Mouse (Mus musculus): ENCODE measurements around the gene F2rl2.

The F2rl2 gene

DNA sequence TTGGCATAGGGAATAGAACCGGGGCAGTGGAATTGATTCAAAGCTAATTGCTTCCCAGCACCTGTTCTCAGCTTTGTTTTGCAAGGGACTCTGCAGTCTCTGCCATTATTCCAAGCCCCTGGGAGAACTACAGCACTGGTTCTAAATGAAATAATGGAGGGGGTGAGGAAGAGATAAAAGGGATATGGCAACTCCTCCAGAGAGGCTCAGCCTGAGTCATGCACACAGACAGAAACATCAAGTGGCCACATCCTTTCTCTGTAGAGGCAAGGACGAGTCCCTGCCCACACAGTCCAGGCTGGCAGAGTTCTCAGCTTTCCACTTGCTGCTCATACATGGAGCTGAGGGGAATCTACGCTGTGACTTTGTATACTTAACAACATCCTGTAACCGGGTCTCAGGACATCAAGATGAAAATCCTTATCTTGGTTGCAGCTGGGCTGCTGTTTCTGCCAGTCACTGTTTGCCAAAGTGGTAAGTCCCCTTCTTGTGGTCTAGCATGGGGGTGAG, at the start of gene F2rl2:
TSS of gene F2rl2 (plus strand) at position 200 of the 510 bp plus-strand sequence.
- DNase-seq: no peak

DNA sequence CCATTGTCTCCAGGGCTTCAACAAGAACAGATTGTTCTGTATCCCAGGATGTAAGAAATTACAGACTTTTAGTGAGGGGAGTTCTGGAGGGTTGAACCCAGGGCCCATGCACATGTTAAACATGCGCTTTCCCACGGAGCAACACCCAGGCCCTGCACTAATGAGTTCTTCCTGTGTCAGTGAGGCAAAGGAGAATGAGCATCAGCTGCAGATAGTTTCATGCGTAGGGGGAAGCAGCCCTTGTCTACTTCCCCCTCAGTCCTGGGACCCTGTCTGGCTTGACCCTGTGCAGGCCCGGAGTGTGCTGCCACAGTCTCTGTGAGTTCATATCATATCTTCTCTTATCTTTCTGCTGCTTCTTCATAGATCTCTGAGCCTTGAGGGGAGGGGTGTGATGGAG, 49.4 kb upstream of the F2rl2 start:
- DNase-seq: no peak

DNA sequence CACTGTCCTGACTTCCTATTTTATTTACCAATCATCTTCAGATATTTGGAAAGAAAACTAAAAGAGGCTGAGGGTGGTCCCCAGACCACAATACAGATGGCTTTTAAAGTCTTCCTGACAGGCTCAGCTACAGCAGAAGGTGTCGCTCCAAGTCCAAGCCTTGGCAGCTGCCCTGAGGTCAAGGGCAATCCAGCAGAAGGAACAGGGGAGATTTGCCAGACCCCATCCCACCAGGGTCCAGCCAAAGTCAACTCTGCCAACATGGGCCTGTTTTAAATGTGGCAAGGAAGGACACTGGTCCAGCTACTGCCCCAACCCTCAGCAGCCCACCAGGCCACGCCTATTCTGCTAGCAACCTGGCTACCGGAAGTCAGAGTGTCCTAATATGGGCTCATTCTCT, 46.7 kb upstream of the F2rl2 start:
- no peak for DNase-seq

DNA sequence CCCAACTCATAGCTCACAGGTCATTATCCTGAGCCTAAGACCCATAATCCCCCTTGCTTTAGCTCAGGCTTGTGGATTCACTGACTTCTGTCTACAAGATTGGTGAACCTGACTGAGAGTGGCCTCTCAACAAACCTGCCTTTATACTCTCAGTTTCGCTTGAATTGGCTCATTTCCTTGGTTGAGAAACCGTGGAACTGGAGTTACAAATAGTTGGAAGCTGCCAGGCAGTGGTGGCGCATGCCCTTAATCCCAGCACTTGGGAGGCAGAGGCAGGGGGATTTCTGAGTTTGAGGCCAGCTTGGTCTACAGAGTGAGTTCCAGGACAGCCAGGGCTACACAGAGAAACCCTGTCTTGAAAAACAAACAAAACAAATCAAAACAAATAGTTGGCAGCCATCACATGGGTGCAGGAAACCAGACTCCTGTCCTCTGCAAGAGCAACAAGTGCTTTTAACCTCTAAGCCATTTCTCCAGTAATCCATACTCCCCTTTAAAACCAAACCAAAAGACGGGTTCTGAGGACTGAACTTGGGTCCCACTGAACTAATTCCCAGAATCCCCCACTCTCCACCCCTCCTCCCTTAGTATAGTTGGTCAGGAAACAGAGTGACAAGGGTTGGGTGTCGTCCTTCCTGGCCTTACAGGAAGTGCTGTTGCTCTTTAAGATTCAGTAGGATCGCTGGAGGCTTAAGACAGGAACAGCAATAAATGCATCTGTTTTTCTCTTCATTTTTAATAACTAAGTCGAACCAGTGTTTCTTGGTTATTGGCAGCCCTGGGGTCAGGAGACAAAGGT, 44.6 kb upstream of the F2rl2 start:
- DNase-seq: no peak

DNA sequence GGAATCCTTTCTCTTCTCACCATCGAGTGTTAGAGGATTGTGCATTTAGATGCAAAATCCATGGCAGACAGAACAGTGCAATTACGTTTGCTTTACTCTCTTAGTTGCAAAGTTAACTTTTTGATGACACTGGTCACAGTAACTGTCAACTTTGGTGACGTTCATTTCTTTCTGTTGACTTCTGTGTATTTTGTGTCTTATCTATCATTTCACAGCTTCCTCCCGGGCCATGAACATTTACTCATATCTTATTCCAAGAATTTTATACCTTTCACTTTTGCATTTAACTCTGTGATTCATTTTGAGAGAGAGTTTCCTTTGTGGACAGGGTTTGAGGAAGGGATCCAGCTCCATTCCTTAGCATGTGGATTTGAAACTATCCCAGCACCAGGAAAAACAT, 43.0 kb upstream of the F2rl2 start:
- no peak for DNase-seq

DNA sequence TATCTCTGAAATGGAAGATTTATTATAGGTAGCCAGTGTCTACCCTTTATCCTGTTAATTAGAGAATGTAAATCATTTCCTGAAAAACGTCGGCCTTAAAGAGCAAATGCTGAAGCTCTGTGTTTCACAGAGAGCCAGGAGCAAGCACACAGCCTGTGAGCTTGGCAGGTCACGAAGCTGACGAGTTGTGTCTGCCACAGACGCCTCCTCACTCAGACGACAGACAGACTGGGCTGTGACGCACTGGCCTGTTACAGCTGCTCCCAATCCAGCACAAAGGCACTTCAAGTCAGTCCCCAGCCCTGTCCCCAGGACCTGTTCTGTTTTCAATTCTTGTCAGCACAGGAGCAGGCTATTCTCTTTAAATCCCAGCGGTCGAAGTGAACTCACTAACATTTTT, 41.4 kb upstream of the F2rl2 start:
- peak; percentile 34 for DNase-seq

DNA sequence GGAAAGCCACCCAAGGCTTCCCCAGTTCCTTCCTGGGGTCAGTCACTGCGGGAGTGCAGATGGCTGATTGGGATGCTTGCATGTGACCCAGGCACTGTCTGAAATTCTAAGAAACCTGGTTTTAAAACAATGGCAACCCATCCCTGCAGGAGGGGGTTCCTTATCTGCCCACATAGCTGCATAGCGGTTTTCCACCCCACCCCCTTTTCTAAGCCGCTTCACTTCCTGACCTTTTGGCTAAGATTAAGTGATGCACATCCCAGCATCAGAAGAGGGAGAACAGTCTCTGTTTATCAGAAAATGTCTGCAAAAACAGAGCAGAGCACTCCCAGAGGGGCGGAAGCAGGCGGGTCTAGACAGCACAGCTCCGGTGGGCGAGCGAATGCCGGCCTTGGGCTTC, 39.5 kb upstream of the F2rl2 start:
- no peak for DNase-seq

DNA sequence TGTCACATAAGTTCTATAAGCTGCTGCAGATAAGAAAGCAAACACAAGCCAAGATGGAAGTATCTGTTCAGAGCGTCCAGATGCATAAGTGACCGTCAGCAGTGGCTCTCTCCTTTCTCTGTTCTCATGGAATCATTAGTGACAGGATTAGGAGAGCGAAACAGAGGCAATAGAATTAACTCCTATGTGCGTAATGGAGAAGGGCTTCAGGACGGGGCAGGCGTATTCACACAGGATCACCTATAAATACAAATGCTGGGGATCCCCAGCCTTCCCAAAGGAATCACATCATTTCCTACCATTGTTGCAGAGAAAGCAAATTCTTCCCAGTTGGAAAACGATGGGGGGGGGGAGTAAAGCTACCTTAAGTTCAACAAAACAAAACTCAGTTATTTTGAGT, 37.2 kb upstream of the F2rl2 start:
- no peak for DNase-seq

DNA sequence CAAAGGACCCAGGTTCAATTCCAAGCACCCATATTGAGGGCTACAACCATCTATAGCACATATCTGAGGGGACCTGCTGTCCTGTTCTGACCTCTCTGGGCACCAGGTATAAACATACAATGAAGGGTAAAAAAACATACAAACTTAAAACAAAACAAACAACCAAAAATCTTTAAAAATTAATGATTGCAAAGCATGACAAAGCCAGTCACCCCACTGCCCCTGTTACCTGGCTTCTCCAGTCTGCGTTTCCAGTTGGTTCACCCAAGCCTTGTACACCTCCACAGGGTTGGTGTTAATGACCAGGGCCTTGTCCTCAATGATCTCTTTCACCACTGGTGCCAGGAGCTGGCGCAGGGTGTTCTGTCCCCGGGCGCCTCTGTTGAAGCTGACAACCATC, 32.8 kb upstream of the F2rl2 start:
- no peak for DNase-seq

DNA sequence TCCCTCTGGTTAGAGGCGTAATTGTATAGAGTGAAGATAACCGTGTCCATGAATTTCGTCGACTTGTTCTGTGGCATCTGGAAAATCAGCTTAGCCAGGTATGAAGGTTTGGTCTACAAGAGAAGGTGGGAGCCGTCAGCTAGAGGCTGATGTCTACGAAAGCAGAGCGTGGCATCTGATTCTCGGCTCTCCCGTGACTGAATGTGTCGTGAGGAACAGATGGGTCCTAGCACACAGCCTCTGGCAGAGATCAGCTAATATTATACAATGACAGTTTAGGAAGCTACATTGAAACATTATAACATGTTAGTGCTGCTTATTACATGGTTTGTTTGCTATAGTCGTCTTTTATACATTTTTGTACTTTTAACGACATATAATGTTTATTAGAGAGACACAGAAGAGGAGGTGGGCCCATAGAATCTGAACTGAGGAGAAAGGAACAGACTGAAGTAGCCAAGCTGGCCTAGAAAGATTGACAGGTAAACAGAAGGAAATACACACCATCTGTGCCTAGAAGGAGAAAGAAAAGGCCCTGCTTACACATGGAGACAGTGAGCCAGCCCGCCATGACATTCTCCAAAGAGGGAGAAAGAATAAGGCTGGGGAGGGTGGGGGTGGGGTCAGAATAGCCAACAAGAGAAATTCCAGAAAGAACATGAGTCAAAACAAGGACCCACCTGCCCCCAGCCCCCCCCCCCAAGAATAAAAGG, 30.9 kb upstream of the F2rl2 start:
- no peak for DNase-seq

DNA sequence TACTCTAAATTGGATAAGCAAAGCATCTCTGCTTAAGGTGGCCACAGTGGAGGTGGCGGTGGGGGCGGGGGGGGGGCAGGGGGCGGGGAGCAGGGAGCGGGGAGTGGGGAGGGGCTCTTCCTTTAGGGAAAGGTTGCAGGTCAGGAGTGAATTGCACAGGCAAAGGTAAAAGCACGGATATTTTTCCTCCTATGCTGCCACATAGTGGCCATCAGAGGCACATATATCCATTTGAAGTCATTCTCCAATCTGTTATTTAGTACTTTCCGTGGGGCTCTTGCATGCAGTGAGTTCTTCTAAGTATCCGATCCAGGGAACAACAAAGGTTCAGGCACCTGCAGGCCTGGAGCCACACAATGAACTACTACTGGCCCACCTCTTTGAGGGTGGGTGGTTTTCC, 29.4 kb upstream of the F2rl2 start:
- no peak for DNase-seq

DNA sequence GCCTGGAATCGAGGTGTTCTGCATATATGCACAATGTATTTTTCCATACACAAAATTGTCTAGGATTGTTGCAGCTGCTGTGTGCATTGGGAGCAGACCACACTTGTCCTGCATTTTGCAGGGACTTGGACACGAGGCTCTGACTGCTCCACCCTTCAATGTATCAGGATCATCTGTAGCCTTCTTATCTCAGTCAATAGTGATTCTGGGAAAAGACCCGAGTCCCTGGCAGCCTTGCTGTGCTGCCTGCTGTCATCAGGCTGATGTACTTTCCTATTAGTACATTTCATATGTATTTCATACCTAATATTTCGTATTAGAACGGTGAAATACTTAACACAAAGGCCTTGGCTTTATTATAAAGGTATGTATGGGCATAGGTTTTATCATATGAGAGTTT, 26.1 kb upstream of the F2rl2 start:
- no peak for DNase-seq

DNA sequence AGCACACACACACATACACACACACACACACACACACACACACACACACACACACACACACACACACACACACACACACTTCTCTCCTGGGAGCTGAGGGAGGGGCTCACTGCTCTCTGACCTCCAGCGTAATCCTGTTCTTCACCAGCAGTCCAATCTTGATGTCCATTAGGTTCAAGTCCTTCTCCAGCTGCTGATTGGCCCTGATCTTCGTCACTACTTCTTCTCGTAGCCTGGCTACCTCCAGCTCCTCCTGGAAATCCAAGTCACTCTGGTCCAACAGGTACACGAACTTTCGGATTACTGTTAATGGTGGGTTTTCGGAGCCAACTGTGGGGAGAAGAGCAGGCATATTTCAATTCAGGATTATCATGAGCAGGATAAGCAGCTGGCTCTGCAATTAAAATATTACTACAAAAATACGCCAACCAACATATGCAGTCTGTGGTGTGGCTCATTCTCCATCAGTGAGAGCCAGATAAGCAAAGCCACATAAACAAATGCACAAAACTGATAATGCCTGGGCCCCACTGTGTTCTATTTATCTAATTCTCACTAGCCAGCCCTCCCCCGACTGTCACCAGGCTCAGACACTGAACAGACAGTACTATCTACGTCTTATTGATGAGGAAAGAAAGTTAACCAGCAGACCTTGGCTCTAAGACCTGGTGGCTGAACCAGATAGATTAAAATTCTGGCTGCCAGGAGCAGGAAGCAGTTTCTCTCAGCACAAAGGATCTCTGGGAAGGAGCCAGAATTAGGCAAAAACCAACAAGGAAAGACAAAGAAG, 25.4 kb upstream of the F2rl2 start:
- no peak for DNase-seq

DNA sequence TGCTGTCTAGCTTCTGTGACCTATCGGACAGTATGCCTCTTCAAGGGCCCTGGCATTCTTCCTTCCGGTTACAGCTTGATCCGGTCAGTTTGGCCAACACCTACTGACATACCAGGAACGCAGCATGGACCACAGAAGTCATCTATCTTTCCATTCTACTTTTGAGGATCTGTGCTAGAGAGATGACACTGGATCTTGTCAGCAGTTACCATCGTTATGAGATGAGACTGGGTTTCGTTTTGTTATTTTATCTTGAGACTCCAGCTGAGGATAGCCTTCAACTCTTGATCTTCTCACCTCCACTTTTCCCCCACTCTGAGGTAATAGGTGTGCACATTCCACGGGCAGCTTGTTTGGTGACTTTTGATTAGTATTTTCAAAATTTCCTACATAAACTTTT, 24.3 kb upstream of the F2rl2 start:
- DNase-seq: no peak

DNA sequence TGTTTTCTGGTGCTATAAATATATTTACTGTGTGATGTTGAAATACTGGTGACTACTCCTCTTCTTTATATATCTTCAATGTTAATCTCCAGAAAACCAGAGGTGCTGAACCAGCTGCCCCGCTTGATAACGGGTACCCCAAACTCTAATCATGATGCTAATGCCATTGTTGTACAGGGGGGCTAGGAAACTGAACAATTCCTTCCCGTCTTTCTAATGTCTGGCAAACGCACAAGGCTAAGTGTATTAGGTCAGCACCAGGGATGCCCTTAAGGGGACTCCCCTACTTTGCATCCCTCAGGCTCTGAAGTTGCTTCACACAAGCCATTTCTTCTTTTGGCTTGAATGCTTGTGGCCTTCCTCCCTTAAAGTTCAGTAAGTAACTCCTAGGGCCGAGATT, 17.6 kb upstream of the F2rl2 start:
- DNase-seq: no peak

DNA sequence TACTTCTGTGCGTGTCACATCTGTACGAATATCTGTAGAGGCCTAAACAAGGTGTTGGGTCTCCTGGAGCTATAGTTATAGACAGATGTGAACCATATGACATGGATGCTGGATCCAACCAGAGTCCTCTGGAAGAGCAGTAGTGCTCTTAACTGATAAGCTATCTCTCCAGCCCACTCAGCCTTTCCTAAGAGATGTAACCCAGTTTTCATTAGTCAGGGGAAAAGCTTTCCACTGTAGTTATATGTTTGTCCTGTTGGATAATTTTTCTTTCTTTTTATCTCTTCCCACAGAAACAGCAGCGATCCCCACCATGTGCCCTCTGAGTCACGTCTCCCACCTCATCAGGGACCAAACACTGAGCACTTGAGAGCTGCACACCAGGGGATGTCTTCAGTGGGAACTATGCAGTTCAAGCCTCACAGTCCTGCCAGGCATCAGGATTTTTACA, 17.1 kb upstream of the F2rl2 start:
- DNase-seq: no peak

DNA sequence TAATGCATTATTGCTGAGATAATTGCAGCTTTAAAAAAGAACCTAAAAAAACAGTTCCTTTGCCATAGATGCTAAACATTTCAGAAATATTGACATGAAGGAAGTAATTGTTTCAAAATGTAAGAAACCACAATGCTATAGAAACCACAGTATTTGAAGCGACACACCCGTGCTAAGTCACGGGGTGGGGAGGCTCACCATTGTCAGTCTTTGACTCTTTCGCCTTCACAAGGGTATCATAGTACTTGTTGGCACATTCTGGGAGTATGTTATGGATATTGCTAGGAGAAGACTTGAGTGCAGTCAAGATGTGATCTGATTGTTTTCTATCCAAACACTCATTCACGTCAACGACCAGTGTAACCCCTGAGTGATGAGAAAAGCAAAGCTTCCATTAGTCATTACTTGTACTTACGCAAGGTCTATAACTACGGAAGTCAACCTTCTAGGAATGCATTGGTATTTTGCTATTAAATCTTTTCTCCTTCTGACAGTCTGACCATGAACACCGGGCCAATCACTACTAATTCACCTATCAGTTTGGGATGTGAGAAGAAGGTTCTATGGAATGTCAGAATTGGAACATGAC, 11.9 kb upstream of the F2rl2 start:
- no peak for DNase-seq

DNA sequence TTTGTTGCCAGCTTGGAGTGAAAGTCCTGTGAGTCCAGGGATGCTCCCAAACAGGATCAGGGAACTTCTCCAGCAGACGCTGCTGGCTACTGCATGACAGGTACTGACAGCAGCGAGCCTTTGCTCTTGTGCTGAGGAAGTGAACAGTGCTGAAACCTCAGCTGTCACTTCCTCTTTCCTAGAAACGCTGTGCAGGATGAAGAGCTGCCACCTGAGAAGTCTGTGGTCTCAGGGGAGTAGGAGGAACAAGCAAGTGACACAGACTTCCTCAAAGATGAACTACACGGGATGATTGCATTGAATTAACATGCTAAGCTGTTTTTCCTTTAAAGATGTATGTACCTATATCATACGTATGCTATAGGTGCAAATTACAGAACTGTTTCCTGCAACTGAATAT, 10.9 kb upstream of the F2rl2 start:
- no peak for DNase-seq

DNA sequence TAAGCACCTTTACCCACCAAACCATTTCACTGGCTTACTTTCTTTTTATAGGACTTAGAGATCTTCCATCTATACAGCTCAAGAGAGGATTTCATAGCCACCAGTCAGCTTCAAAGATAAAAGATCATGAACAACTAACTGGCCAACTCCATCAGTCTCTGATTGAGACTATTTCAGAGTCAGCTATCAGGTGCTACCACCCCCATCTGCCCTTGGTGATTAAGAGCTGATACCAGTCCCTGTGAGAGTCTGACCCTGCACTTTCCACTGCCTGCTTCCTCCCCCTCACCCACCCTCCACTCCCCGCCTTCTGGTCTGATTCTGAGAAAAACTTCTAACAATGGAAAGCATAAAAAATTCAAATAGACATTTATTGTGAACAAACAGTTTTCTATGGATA, 8.1 kb upstream of the F2rl2 start:
- DNase-seq: no peak

DNA sequence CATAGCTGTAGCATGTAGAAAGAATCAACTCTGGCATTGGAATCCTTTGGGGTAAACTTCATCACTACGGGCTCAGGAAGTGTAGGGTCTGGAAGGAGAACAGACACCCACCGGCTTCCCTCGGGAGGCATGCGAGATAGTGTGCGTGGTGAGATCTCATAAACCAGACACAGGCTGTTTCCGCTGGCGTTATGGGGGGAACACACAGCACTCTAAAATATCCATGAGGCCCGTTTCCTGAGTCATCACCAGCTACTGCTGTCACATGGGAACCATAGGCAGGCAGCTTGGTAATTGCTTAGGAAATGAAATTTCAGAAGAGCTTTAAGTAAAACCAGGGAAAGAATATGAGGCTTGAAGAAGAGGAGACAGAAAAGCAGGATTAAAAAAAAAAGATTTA, 4.5 kb upstream of the F2rl2 start:
- no peak for DNase-seq

DNA sequence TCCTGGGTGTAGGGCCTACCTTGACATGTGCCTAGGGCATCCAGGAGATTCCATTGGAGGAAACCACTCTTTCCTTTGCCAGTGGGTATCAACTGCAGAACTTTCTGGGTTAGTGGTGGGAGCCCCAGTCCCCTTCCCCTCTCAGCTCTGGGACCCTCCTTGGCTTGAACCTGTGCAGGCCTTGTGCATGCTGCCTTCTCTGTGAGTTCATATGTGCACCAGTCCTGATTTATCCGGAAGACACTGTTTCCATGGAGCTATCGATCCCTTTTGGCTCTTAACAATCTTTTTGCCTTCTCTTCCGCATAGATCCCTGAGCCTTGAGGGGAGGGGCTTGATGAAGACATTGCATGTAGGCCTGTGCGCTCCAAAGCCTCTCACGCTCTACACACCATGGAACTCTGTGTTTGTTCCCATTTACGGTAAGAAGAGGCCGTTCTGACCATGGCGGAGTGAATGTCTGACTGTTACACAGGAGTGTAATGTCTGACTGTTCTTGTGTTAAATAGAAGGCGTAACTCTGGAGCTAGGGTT, 466 bp upstream of the F2rl2 start:
- DNase-seq: no peak

DNA sequence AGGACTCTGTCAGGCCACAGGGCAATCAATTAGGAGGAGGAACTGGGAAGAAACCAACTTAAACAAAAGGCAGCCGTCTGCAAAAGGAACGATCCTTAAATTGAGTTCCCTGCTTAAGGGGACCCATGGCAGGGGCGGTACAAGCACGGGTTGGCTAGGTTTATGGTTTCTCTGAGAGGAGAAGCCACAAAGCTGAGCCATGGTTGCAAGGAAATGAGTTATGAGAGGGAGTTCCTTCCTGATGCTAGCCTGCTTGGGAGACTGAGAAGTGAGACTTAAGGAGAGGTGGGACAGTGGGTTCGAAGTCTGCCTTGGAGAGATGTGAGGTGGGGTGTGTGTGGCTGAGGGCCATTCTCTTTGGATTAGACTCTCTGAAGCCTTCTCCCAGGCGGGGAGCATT, 1.2 kb downstream of the F2rl2 start:
- DNase-seq: no peak

DNA sequence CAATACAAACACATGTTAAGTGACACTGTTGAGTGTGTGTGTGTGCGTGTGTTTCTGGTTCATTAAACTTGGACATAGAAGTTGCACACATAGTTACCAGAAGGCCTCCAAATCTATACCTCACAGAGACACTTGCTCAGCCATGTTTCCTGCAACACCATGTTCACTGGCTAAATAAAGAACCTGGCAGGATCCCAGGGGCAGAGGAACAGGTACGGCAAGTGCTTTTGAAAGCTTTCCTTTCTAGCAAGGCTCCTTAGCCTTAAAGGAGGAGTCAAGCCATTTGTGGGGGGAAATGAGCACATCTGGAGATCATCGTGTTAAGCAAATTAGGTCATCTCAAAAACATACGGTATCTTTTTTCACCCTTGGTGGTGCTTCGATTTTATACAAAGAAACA, 6.7 kb downstream of the F2rl2 start:
- DNase-seq: no peak

All from kidney, adult 18-20 months (tissue).